Mouse (Mus musculus): Measurements from ENCODE around the gene Tefm.

DNA sequence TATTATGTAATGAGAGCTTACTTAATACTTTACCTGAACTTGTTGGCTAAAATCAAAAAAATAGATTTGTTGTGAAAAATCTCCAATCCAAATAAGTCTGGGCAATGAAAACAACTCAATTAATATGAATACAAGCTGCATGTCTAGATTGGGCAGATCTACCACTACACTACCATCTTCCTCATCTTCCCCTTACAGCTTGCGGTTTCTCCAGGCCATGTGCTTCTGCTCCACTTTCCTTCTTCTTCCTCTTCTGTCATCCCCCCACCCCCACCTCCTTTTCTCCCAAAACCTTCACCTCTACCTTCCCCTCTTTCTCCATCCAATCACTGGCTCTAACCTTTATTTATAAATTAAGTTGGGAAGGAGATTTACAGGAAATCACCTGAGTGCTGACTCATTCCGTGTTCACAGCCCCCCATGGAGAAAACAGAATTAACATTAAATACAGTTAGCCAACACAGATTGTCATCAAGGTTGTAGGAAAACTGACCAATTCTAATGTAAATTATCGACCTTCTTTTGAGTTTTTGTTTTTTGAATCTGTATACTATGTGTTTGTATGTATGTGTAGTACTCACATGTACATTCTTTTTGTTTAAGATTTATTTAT lies 43.4 kb downstream of the Tefm start:
- TF ChIP-seq CTCF (IDR thresholded peaks at IDR 0.05; ENCODE audit: extremely low read depth, insufficient read depth, low read length) (no peak), POLR2A (IDR thresholded peaks at IDR 0.05; ENCODE audit: extremely low read depth, insufficient read depth, low read length) (no peak)

Data from cortical plate, adult 2 months (tissue).